Mouse (Mus musculus): ENCODE measurements around the gene Lysmd4. TPM values are rescaled to one million over a fixed set of nuclear protein-coding genes. Genes with fewer than 3 reads are reported as not detected.
"Not testable (repeated sequence)": the region's sequence is repeated elsewhere in the genome, so short reads cannot be mapped to it uniquely, and the experiment has no call there.

The Lysmd4 gene
- polyA plus RNA-seq, 1 experiment from 2014 or later, result 11.9 TPM

- H3K27ac ChIP-seq (ENCODE audit: low read depth), result no peak overlapping the region
- H3K9ac ChIP-seq, result no peak overlapping the region
- H3K4me1 ChIP-seq (ENCODE audit: insufficient read depth), result no peaks in the 10 kb centered on the region
- no peaks in the 10 kb centered on the region for H3K27me3 ChIP-seq (ENCODE audit: insufficient read depth, low read length)
- H3K9me3 ChIP-seq (ENCODE audit: low read depth, low read length), result no peaks in the 10 kb centered on the region
- peak; percentile 32; the same call in 1 of the 2 replicates for TF ChIP-seq CTCF (IDR thresholded peaks at IDR 0.05; ENCODE audit: low read depth)
- DNase-seq (peak; percentile 61), ATAC-seq (ENCODE audit: insufficient read depth) (no peak)
- no peak overlapping the region for H3K4me3 ChIP-seq (ENCODE audit: low read depth, low read length)
- 41% methylated on average over 4 of the region's 4 CpGs for WGBS
- no peak overlapping the region for H3K4me2 ChIP-seq
- H3K36me3 ChIP-seq (ENCODE audit: insufficient read depth), result peaks cover 23% of the 10 kb centered on the region
Observed at GRCm38 (mm10) chr7:67243894-67244282, 21.5 kb downstream of the Lysmd4 start.

GRCm38 (mm10) chr7:67245255-67245654, 22.9 kb downstream of the Lysmd4 start:
- TF ChIP-seq CTCF (IDR thresholded peaks at IDR 0.05; ENCODE audit: low read depth), result no peak
- Histone ChIP-seq H3K4me1 (ENCODE audit: insufficient read depth) (no peaks in the 10 kb centered on the region), H3K9me3 (ENCODE audit: low read depth, low read length) (no peaks in the 10 kb centered on the region), H3K36me3 (ENCODE audit: insufficient read depth) (peaks cover 15% of the 10 kb centered on the region), H3K9ac (no peak overlapping the region), H3K4me2 (no peak overlapping the region), H3K4me3 (ENCODE audit: low read depth, low read length) (no peak overlapping the region), H3K27me3 (ENCODE audit: insufficient read depth, low read length) (no peaks in the 10 kb centered on the region), H3K27ac (ENCODE audit: low read depth) (no peak overlapping the region)
- DNase-seq, result no peak
- 64% methylated on average over 1 of the region's 1 CpGs for WGBS
- ATAC-seq (ENCODE audit: insufficient read depth), result no peak

GRCm38 (mm10) chr7:67246067-67246466, 23.7 kb downstream of the Lysmd4 start:
- peaks cover 16% of the 10 kb centered on the region for H3K36me3 ChIP-seq (ENCODE audit: insufficient read depth)
- H3K27me3 ChIP-seq (ENCODE audit: insufficient read depth, low read length), result no peaks in the 10 kb centered on the region
- H3K4me3 ChIP-seq (ENCODE audit: low read depth, low read length), result no peak overlapping the region
- H3K9me3 ChIP-seq (ENCODE audit: low read depth, low read length), result no peaks in the 10 kb centered on the region
- H3K27ac ChIP-seq (ENCODE audit: low read depth), result no peak overlapping the region
- H3K4me2 ChIP-seq, result no peak overlapping the region
- H3K4me1 ChIP-seq (ENCODE audit: insufficient read depth), result no peaks in the 10 kb centered on the region
- ATAC-seq (ENCODE audit: insufficient read depth) (no peak), DNase-seq (no peak)
- no peak for TF ChIP-seq CTCF (IDR thresholded peaks at IDR 0.05; ENCODE audit: low read depth)
- WGBS, result 68% methylated on average over 2 of the region's 2 CpGs
- no peak overlapping the region for H3K9ac ChIP-seq

DNA sequence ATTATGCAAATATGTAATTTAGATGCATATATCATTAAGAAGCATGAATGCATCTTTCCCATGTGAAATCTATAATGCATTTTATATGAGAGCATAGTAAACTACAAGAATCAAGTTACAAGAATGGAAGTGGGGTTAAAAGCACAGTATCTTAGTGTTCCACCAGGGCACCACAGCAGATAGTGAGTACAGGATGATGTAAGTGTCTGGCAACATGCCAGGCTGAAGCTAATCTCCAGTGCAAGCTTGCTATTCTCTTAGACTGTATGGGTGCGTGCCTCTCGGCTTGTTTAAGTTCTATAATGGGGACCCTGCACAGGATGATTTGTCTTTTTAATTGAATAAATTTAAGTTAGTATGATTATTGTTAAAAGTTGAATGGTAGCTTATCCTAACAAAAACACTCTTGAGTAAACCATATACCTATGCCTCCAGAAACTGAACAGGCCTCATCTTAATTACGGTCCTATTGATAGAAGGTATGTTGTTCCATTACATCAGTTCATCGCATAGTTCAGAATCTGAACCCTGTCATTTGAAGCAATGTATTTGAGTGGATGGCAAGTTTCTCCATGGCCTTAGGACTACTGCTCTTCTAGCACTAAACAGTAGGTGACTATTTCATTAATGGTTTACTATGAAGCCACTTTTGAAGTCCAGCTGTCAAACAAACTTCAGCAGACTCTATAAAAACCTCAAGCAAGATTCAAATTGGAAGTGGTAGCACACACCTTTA, 37.7 kb downstream of the Lysmd4 start:
- DNase-seq, result peak; percentile 87
- peak; percentile 40 for TF ChIP-seq CTCF (IDR thresholded peaks at IDR 0.05; ENCODE audit: low read depth)
- WGBS, result 63% methylated on average over 4 of the region's 4 CpGs
- no peaks in the 10 kb centered on the region for H3K4me1 ChIP-seq (ENCODE audit: insufficient read depth)
- no peak overlapping the region for H3K9ac ChIP-seq
- no peaks in the 10 kb centered on the region for H3K27me3 ChIP-seq (ENCODE audit: insufficient read depth, low read length)
- peak; percentile 56; the same call in 1 of the 2 replicates for ATAC-seq (ENCODE audit: insufficient read depth)
- H3K4me3 ChIP-seq (ENCODE audit: low read depth, low read length), result no peak overlapping the region
- H3K36me3 ChIP-seq (ENCODE audit: insufficient read depth), result peaks cover 24% of the 10 kb centered on the region
- no peak overlapping the region for H3K4me2 ChIP-seq
- no peaks in the 10 kb centered on the region for H3K9me3 ChIP-seq (ENCODE audit: low read depth, low read length)
- no peak overlapping the region for H3K27ac ChIP-seq (ENCODE audit: low read depth)

- not testable (repeated sequence) for H3K4me1 ChIP-seq (ENCODE audit: insufficient read depth); ATAC-seq (ENCODE audit: insufficient read depth); DNase-seq; H3K4me3 ChIP-seq (ENCODE audit: low read depth, low read length); H3K27ac ChIP-seq (ENCODE audit: low read depth); H3K9me3 ChIP-seq (ENCODE audit: low read depth, low read length); H3K4me2 ChIP-seq; H3K9ac ChIP-seq; H3K27me3 ChIP-seq (ENCODE audit: insufficient read depth, low read length)
- WGBS, result 53% methylated on average over 4 of the region's 4 CpGs
- peaks cover 12% of the 10 kb centered on the region; the same call in 1 of the 2 replicates for H3K36me3 ChIP-seq (ENCODE audit: insufficient read depth)
Observed at GRCm38 (mm10) chr7:67270447-67270846, 48.1 kb downstream of the Lysmd4 start.

GRCm38 (mm10) chr7:67283581-67283980, 61.2 kb downstream of the Lysmd4 start:
- no peaks in the 10 kb centered on the region for H3K27me3 ChIP-seq (ENCODE audit: insufficient read depth, low read length)
- H3K36me3 ChIP-seq (ENCODE audit: insufficient read depth), result no peaks in the 10 kb centered on the region
- DNase-seq, result no peak
- H3K9ac ChIP-seq, result no peak overlapping the region
- H3K4me2 ChIP-seq, result no peak overlapping the region
- no peak for TF ChIP-seq CTCF (IDR thresholded peaks at IDR 0.05; ENCODE audit: low read depth)
- no peak overlapping the region for H3K4me3 ChIP-seq (ENCODE audit: low read depth, low read length)
- ATAC-seq (ENCODE audit: insufficient read depth), result no peak
- H3K9me3 ChIP-seq (ENCODE audit: low read depth, low read length), result no peaks in the 10 kb centered on the region
- no peak overlapping the region for H3K27ac ChIP-seq (ENCODE audit: low read depth)
- H3K4me1 ChIP-seq (ENCODE audit: insufficient read depth), result no peaks in the 10 kb centered on the region
- WGBS, result 84% methylated on average over 6 of the region's 6 CpGs

DNA sequence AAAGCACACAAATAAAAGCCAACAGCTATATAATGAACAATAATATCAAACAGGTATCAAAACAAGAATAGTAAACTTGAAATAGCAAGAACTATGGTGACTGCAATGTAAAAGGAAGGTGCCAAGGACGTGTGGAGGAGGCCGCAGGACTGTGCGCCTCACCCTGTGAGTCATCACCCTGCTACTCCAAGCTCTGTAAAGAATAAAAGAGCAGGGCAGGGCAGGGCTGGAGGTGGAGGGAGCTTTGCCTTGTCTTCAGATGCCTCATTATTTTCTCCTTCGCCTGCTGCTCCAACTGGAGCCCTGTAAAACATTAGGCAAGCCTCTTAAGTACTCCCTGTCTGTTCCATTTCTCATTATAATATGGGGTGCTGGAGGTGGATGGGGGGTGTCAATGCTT, 65.1 kb downstream of the Lysmd4 start:
- Histone ChIP-seq H3K4me2 (no peak overlapping the region), H3K9ac (no peak overlapping the region), H3K9me3 (ENCODE audit: low read depth, low read length) (no peaks in the 10 kb centered on the region), H3K4me1 (ENCODE audit: insufficient read depth) (no peaks in the 10 kb centered on the region), H3K27me3 (ENCODE audit: insufficient read depth, low read length) (no peaks in the 10 kb centered on the region), H3K36me3 (ENCODE audit: insufficient read depth) (no peaks in the 10 kb centered on the region), H3K27ac (ENCODE audit: low read depth) (no peak overlapping the region), H3K4me3 (ENCODE audit: low read depth, low read length) (no peak overlapping the region)
- no peak for ATAC-seq (ENCODE audit: insufficient read depth)
- no peak for DNase-seq
- 82% methylated on average over 4 of the region's 4 CpGs for WGBS
- TF ChIP-seq CTCF (IDR thresholded peaks at IDR 0.05; ENCODE audit: low read depth), result no peak

Measured in lung, embryonic 14.5 days (tissue).